Mouse (Mus musculus) neutrophil, adult 5-6 weeks (primary cell): ENCODE results near the gene Gm9887. TPM values are rescaled to one million over a fixed set of nuclear protein-coding genes. Genes with fewer than 3 reads are reported as not detected.

Source experiments
- ATAC-seq: fragments of 151-379, 151-347 bp; 2 replicates; pipeline ENCODE4 v1.8.0; 2017; ENCODE audit warnings: mild to moderate bottlenecking, moderate TSS enrichment; ENCODE audit not compliant: insufficient number of reproducible peaks, poor library complexity, low FRiP score, severe bottlenecking; ENCODE audit errors: extremely low read depth
- total RNA-seq: library from RNA; stranded (forward); fragments of 200-1000 nt; gene quantifications from 2 replicates; pipeline ENCODE4 v1.2.3, GENCODE M21; 2017

Gene Gm9887
- total RNA-seq, result 1.8 and 3.6 TPM in 2 replicates

- peak; percentile 83 for ATAC-seq
Measured at GRCm38 (mm10) chr12:69371854-69372671, at the start of gene Gm9887, which contains the start of gene Arf6. Gm9887 (minus strand) TSS chr12:69372458. Arf6 (plus strand) TSS chr12:69372150.

- no peak for ATAC-seq
Measured at GRCm38 (mm10) chr12:69420716-69421115, 48.5 kb upstream of the Gm9887 start.

- no peak for ATAC-seq
Measured at GRCm38 (mm10) chr12:69419606-69420005, 47.3 kb upstream of the Gm9887 start.

- ATAC-seq, result no peak
Measured at GRCm38 (mm10) chr12:69419017-69419605, 46.9 kb upstream of the Gm9887 start.

- no peak for ATAC-seq
Measured at GRCm38 (mm10) chr12:69418606-69419005, 46.3 kb upstream of the Gm9887 start.

GRCm38 (mm10) chr12:69417701-69418291 is 45.5 kb upstream of the Gm9887 start:
- ATAC-seq, result peak; percentile 11; the same call in 1 of the 2 replicates

GRCm38 (mm10) chr12:69416793-69417192 is 44.5 kb upstream of the Gm9887 start:
- no peak for ATAC-seq

- no peak for ATAC-seq
Measured at GRCm38 (mm10) chr12:69414826-69415572, 42.7 kb upstream of the Gm9887 start.

GRCm38 (mm10) chr12:69413303-69413702 is 41.0 kb upstream of the Gm9887 start:
- no peak for ATAC-seq

GRCm38 (mm10) chr12:69411936-69412335 is 39.7 kb upstream of the Gm9887 start:
- ATAC-seq, result no peak

GRCm38 (mm10) chr12:69410767-69411166 is 38.5 kb upstream of the Gm9887 start:
- no peak for ATAC-seq

GRCm38 (mm10) chr12:69402594-69403167 is 30.4 kb upstream of the Gm9887 start:
- ATAC-seq, result no peak

- no peak for ATAC-seq
Measured at GRCm38 (mm10) chr12:69402100-69402499, 29.8 kb upstream of the Gm9887 start.

- ATAC-seq, result no peak
Measured at GRCm38 (mm10) chr12:69400871-69401286, 28.6 kb upstream of the Gm9887 start.

GRCm38 (mm10) chr12:69400367-69400766 is 28.1 kb upstream of the Gm9887 start:
- ATAC-seq, result no peak

- no peak for ATAC-seq
Measured at GRCm38 (mm10) chr12:69394456-69394855, 22.2 kb upstream of the Gm9887 start.

GRCm38 (mm10) chr12:69393076-69393475 is 20.8 kb upstream of the Gm9887 start:
- ATAC-seq, result no peak

- no peak for ATAC-seq
Measured at GRCm38 (mm10) chr12:69390000-69390698, 17.9 kb upstream of the Gm9887 start.
